Mouse (Mus musculus) spleen, adult 12 weeks (tissue): ENCODE results near the gene Crtc2.

Experiments
- DNase-seq: peaks from one replicate; pipeline ENCODE4 v3.0.0; 2022; ENCODE audit warnings: low spot score

Gene Crtc2

DNA sequence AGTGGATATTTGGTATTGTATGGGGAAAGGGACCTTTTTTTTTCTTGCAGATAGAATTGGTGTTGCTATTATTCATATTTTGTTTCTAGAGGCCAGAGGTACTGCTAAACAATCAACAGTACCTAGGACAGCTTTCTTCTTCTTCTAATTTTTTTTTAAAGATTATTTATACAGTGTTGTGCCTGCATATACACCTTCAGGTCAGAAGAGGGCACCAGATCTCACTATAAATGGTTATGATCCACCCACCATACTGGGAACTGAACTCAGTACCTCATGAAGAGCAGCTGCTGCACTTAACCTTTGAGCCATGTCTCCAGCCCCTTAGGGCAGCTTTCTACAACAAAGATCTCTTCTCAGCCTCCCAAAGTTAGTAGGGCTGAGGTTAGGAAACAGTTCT is 59.4 kb downstream of the Crtc2 start:
- DNase-seq, result no peak
